Mouse (Mus musculus): ENCODE data around the gene Gnptg. TPM values are rescaled to one million over a fixed set of nuclear protein-coding genes. Genes with fewer than 3 reads are reported as not detected.

Gene Gnptg
- polyA plus RNA-seq (2015; fragmentation: Nextera tagmentation; extraction: Ambion mirVana), result 40.8 and 42.7 TPM in 2 replicates

DNA sequence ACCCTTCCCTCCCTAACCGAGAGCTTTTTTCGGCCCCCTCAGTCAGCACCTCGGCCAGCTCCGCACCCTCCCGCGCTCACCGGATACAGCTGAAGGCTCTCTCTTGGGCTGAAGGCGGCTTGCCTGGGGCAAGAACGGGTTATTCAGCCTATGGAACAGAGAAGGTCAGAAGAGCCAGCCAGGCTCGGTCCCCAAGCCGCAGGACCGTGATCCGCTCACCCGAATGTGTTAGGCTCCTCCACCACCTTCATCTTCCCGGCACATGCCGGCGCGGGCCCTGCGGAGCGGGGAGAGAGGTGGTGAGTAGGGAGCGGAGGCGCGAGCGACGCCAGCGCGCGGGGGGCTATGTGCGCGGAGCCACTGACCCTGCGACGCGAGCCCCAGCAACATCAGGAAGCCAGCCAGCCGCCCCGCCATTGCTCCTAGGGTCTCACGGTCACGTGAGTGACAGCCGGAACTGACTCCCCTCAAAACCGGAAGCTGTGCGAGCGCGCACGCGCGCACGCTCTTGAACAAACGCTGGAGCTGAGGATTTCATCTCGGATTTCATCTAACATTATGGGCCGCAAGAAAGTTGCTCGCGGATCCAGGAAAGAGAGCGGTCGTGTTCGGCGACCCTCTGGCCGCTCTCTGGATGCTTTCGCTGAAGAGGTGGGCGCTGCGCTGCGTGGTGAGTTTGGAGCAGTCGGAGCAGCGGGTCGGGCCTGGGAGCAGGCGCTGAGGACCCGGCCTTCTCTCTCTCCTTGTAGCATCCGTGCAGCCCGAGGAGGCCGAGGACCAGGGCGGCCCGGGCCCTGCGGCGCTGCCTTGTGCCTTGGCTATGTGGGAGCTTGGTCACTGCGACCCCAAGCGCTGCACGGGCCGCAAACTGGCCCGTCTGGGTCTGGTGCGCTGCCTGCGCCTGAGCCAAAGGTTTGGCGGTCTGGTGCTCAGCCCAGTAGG lies at the start of gene Gnptg, which contains the start of gene Tsr3:
Gene Gnptg, minus strand, starts transcription at position 430 of the 942 bp plus-strand sequence.
Gene Tsr3, plus strand, starts transcription at position 476 of the 942 bp plus-strand sequence.
- Histone ChIP-seq H3K36me3 (peaks cover 45% of the 10 kb centered on the region), H3K9me3 (replicated peaks) (no peaks in the 10 kb centered on the region), H3K9ac (peak within 1 kb of the TSS; percentile 94), H3K4me1 (peaks cover 18% of the 10 kb centered on the region), H3K4me3 (replicated peaks) (peak within 1 kb of the TSS; percentile 95), H3K27me3 (no peaks in the 10 kb centered on the region), H3K27ac (replicated peaks) (peak within 1 kb of the TSS; percentile 92), H3K4me2 (replicated peaks) (peak within 1 kb of the TSS; percentile 90)
- peak; percentile 83 for ATAC-seq (ENCODE audit: insufficient number of reproducible peaks, low FRiP score, low TSS enrichment, low read depth)
- under 1% methylated on average over 80 of the region's 80 CpGs for WGBS

DNA sequence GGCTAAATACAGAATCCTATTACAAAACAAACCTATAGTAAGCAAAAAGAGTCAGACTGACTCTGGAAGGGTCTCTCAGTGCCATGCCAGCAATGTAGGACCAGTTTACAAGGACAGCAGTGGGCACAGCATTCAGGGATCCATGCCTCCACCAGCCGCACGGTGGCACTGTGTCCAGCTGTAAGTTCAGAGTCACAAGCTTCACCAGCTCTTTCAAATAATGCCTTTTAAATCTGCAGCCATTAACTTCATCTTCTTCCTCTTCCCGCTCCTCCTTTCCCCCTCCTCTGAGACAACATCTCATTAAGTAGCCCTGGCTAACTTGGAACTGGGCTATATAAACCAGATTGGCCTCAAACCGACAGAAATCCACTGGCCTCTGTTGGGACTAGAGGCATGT lies 48.9 kb upstream of the Gnptg start:
- 17% methylated on average over 4 of the region's 4 CpGs for WGBS
- Histone ChIP-seq H3K36me3 (no peaks in the 10 kb centered on the region), H3K27ac (replicated peaks) (no peak overlapping the region), H3K4me3 (replicated peaks) (no peak overlapping the region), H3K4me2 (replicated peaks) (no peak overlapping the region), H3K9ac (no peak overlapping the region), H3K9me3 (replicated peaks) (no peaks in the 10 kb centered on the region), H3K4me1 (no peaks in the 10 kb centered on the region), H3K27me3 (0 out of 2 replicates have a peak, but pooled peaks cover 2% of the 10 kb centered on the region)
- no peak for ATAC-seq (ENCODE audit: insufficient number of reproducible peaks, low FRiP score, low TSS enrichment, low read depth)

DNA sequence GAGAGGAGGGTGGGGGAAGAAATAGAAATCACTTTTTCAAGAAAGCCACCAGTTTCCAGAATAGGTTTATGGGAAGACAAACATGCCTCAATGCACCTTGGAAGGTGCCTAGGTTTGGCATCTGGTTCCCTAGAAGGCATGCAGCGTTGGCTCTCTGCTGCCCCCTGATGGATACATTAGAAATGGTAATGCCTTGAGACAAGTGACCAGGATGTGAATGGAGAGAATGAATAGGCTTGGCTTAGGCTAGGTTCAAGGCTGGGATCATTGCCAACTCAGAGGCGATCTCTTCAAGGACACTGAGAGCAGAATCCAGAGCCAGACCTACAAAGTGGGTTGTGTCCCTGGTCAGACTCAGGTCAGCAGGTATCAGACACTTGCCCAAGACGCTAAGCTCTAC lies 45.1 kb upstream of the Gnptg start:
- no peak for ATAC-seq (ENCODE audit: insufficient number of reproducible peaks, low FRiP score, low TSS enrichment, low read depth)
- Histone ChIP-seq H3K9ac (no peak overlapping the region), H3K36me3 (no peaks in the 10 kb centered on the region), H3K27ac (replicated peaks) (no peak overlapping the region), H3K9me3 (replicated peaks) (no peaks in the 10 kb centered on the region), H3K27me3 (no peaks in the 10 kb centered on the region), H3K4me3 (replicated peaks) (no peak overlapping the region), H3K4me1 (no peaks in the 10 kb centered on the region), H3K4me2 (replicated peaks) (no peak overlapping the region)
- WGBS, result 25% methylated on average over 3 of the region's 3 CpGs

DNA sequence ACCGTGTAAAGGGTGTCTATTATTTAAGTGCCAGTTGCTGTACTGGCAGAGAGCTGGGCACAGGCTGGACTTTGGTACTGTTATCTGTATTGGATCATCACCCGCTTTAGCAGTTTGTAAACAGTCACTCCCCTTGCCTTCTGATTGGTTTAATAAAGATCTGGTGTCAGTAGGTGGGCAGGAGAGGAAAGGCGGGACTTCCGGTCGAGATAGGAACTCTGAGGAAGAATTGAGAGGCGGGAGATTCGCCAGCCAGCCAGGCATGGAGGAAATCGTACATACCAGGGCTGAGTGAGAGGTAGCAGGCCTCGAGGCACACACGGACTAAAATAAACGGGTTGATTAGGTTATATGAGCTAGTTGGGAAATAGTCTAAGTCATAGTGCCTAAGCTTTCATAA lies 42.2 kb upstream of the Gnptg start:
- ATAC-seq (ENCODE audit: insufficient number of reproducible peaks, low FRiP score, low TSS enrichment, low read depth), result no peak
- no peak overlapping the region for H3K27ac ChIP-seq (replicated peaks)
- H3K27me3 ChIP-seq, result no peaks in the 10 kb centered on the region
- no peak overlapping the region for H3K4me2 ChIP-seq (replicated peaks)
- H3K9me3 ChIP-seq (replicated peaks), result no peaks in the 10 kb centered on the region
- H3K4me3 ChIP-seq (replicated peaks), result no peak overlapping the region
- no peaks in the 10 kb centered on the region for H3K4me1 ChIP-seq
- no peaks in the 10 kb centered on the region for H3K36me3 ChIP-seq
- 35% methylated on average over 11 of the region's 11 CpGs for WGBS
- no peak overlapping the region for H3K9ac ChIP-seq

DNA sequence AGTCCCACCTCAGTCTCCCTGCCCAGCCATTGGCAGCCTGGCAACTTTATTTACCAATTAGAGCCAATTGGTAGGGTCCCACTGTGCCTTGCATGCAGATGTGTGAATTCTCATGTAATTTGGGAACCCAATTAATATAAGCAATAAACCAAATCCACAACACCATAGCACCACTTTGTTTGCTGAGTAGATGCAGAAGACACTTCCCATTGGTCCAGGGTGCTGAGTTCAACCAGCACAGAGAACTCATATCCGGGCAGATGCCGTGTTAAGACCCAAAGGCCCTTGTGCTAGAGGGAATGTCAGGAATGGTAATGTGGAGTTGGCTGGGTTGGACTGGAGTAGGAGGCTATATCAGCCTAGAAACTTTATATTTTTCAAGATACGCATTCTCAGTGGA lies 35.9 kb upstream of the Gnptg start:
- Histone ChIP-seq H3K4me2 (replicated peaks) (no peak overlapping the region), H3K27ac (replicated peaks) (no peak overlapping the region), H3K36me3 (no peaks in the 10 kb centered on the region), H3K27me3 (no peaks in the 10 kb centered on the region), H3K4me1 (peaks cover 21% of the 10 kb centered on the region), H3K4me3 (replicated peaks) (no peak overlapping the region), H3K9me3 (replicated peaks) (no peaks in the 10 kb centered on the region), H3K9ac (no peak overlapping the region)
- WGBS, result 96% methylated on average over 3 of the region's 3 CpGs
- no peak for ATAC-seq (ENCODE audit: insufficient number of reproducible peaks, low FRiP score, low TSS enrichment, low read depth)

DNA sequence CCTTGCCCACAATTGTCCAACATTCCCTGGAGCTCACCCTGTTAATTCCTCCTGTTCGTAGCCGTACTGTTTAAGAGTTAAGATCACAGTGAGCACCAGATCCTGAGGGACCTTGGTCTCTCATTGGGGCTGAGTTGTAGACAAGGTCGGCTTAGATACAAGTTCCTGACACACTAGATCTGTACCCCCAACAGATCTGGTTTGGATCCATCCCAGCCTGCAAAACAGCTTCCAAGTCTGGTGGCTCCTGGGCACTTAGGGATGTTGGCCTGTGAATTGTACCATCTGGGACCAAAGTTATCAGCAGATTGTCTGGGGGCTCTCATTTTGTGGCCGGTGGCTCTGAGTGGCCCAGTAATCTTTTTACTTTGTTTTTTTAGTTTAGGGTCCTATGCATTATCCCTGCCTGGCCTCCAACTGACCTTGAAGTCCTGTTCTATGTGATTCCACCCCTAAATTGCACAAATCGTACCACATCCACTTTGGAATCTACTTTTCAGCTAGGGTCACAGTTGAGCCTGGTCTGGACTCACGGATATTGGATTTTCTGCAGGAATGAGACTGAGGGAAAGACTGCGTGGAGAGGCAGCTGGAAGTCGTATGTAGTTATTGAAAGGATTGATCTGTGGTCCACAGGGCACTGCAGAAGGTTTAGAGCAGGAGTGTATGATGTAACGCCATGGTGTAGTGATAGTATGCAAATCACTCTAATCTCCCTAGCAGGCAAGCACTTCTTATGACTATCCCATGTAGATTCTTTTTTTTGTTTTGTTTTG lies 34.8 kb upstream of the Gnptg start, which contains the start of gene Ube2i:
Gene Ube2i, minus strand, starts transcription at position 52 of the 776 bp plus-strand sequence.
- Histone ChIP-seq H3K4me3 (replicated peaks) (peak within 1 kb of the TSS; percentile 98), H3K9me3 (replicated peaks) (no peaks in the 10 kb centered on the region), H3K36me3 (no peaks in the 10 kb centered on the region), H3K4me2 (replicated peaks) (peak within 1 kb of the TSS; percentile 85), H3K27me3 (no peaks in the 10 kb centered on the region), H3K4me1 (peaks cover 31% of the 10 kb centered on the region), H3K9ac (peak within 1 kb of the TSS; percentile 100), H3K27ac (replicated peaks) (peak within 1 kb of the TSS; percentile 99)
- 77% methylated on average over 9 of the region's 9 CpGs for WGBS
- no peak for ATAC-seq (ENCODE audit: insufficient number of reproducible peaks, low FRiP score, low TSS enrichment, low read depth)

DNA sequence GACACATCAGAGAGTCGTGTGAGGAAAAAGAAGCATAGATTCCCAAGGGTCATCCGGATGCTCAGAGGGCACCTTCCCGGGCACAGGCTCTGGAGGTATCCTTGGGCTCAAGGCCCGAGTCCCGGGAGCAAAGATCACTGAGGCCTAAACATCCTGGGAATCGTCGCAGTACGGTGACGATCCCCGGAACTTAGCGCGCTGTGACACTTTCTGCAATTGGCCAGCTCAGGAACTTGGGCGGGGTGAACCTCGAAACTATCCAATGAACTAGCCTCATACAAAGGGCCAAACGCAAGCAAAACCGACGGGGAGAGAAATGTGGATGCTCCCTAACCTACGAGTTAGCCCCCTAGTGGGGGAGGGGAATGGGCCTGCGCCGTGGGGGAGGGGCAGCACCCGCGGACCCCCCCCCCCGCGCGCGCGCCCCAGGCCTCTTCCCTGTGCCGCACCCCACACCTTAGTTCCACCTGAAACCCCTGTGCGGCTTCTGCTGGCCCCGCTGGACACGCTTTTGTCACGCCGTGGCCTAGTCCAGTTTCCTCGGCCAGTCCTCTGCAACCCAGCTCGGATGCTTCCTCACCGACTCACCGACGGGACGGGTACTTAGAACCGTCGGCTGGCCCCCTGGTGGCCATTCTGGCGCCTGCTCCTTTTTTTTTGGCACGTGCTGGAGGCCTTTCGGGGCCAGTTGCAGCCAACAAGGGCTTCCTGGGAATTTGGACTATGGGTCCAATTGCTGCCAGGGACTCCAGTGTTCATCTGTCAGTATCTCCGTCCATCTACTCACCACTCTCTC lies 34.0 kb upstream of the Gnptg start:
- Histone ChIP-seq H3K27me3 (no peaks in the 10 kb centered on the region), H3K9me3 (replicated peaks) (no peaks in the 10 kb centered on the region), H3K36me3 (peaks cover 8% of the 10 kb centered on the region), H3K4me1 (peaks cover 31% of the 10 kb centered on the region), H3K9ac (peak overlapping the region; percentile 100), H3K4me3 (replicated peaks) (peak overlapping the region; percentile 98), H3K27ac (replicated peaks) (peak overlapping the region; percentile 99), H3K4me2 (replicated peaks) (peak overlapping the region; percentile 85)
- WGBS, result under 1% methylated on average over 45 of the region's 45 CpGs
- ATAC-seq (ENCODE audit: insufficient number of reproducible peaks, low FRiP score, low TSS enrichment, low read depth), result peak; percentile 91

DNA sequence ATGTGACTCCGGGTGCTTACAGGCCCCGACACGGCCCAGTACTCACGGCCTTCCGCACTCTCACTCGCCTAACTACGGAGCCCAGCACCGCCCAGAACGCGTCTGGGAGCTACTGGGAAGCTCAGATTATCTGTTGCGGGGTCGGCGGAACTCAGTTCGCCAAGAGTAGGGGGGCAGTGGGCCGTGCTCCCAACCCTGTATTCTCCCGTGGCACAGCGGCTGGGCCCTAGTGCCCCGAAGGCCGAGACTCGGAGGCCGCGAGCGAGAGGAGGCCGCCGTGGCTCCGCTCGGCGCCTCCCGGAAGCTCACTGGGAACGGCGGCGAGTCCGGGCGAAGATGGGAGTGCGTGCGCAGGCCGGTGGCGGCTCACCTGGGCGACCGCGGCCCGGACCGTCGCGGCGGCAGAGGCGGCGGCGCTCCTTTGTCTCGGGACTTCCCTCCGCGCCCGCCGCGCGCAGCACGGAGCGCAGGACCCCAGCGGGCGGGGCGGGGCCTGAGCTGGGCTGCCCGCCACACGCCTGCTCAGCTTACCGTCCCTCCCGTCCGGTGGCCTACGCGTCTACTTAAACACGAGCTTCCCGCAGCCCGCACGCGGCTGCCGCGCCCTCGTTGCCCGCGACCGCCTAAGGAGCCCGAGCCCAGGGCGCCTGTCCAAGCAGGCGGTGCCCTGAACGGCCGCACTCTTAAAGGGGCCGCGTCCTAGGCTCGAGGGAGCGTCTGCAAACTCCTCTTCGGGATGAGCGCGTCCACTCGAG lies 33.2 kb upstream of the Gnptg start:
- peak overlapping the region; percentile 100 for H3K9ac ChIP-seq
- H3K36me3 ChIP-seq, result peaks cover 16% of the 10 kb centered on the region
- peak overlapping the region; percentile 98 for H3K4me3 ChIP-seq (replicated peaks)
- H3K4me2 ChIP-seq (replicated peaks), result peak overlapping the region; percentile 85
- peaks cover 31% of the 10 kb centered on the region for H3K4me1 ChIP-seq
- peak overlapping the region; percentile 99 for H3K27ac ChIP-seq (replicated peaks)
- H3K9me3 ChIP-seq (replicated peaks), result no peaks in the 10 kb centered on the region
- WGBS, result under 1% methylated on average over 87 of the region's 92 CpGs
- H3K27me3 ChIP-seq, result no peaks in the 10 kb centered on the region
- ATAC-seq (ENCODE audit: insufficient number of reproducible peaks, low FRiP score, low TSS enrichment, low read depth), result peak; percentile 93

DNA sequence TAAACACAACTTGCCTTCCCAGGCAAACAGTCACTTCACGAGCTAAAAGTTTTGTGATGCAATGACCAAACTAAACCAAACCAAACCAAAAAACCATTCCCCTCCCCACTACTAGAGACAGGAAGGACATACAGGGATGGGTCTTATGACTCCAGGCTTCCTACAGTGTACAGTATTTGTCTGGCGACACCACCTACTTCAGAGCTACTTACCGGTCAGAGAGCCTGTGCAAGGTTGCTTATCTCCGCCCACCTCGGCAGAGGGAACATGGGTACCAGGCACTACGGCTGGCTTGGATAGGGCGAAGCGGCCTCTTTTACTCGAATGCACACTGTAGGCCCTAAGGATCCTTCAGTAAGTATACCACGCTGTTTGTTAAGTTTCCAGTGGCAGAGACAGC lies 32.4 kb upstream of the Gnptg start:
- no peaks in the 10 kb centered on the region for H3K27me3 ChIP-seq
- H3K4me3 ChIP-seq (replicated peaks), result peak overlapping the region; percentile 98
- WGBS, result 0% methylated on average over 10 of the region's 10 CpGs
- H3K9me3 ChIP-seq (replicated peaks), result no peaks in the 10 kb centered on the region
- peak overlapping the region; percentile 99 for H3K27ac ChIP-seq (replicated peaks)
- ATAC-seq (ENCODE audit: insufficient number of reproducible peaks, low FRiP score, low TSS enrichment, low read depth), result no peak
- H3K4me2 ChIP-seq (replicated peaks), result peak overlapping the region; percentile 85
- peaks cover 31% of the 10 kb centered on the region for H3K4me1 ChIP-seq
- H3K9ac ChIP-seq, result peak overlapping the region; percentile 100
- peaks cover 24% of the 10 kb centered on the region for H3K36me3 ChIP-seq

DNA sequence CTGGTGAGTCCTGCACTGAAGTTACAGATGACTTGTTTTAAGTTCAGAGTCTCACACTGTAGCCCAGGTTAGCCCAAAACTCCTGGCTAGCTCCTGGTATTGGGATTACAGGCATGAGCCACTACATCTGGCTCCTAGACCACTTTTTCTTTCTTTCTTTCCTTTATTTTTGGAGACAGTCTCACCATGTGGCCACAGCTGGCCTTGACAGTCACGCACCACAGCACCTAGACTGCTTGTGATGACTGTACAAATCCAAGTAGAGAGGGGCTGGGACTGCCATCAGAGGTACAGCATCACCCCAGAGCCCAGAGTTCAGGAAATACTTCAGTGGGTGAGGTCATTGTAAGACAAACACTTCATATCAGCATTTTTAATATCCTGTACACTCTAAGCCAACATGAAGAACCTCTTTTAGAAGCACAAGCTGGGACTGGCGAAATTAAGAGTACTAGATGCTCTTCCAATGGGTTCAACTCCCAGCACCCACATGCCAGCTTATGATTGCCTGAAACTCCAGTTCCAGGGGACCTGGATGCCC lies 30.9 kb upstream of the Gnptg start:
- Histone ChIP-seq H3K27me3 (no peaks in the 10 kb centered on the region), H3K27ac (replicated peaks) (no peak overlapping the region), H3K4me3 (replicated peaks) (peak overlapping the region; percentile 98; the same call in 1 of the 2 replicates), H3K9me3 (replicated peaks) (no peaks in the 10 kb centered on the region), H3K9ac (no peak overlapping the region), H3K36me3 (peaks cover 39% of the 10 kb centered on the region), H3K4me1 (peaks cover 31% of the 10 kb centered on the region), H3K4me2 (replicated peaks) (peak overlapping the region; percentile 85; the same call in 1 of the 2 replicates)
- no peak for ATAC-seq (ENCODE audit: insufficient number of reproducible peaks, low FRiP score, low TSS enrichment, low read depth)
- WGBS, result 71% methylated on average over 2 of the region's 2 CpGs

All from embryonic facial prominence, embryonic 15.5 days (tissue).